Mouse (Mus musculus) layer of hippocampus, postnatal 10 days (tissue): Measurements from ENCODE around the gene Ssx2ip. TPM values are rescaled to one million over a fixed set of nuclear protein-coding genes. Genes with fewer than 3 reads are reported as not detected.

Source experiments
- DNase-seq, 2 experiments: peaks; one replicate each; pipeline ENCODE4 v3.0.0; 2021; ENCODE audit warnings: low spot score in 2 of 2
- long read RNA-seq: library from polyadenylated mRNA; stranded (forward); transcript quantifications from one replicate; pipeline ENCODE4 v2.0.0, GENCODE M21; 2023
- total RNA-seq, 2 experiments: library from RNA; stranded (reverse); gene quantifications; 2 replicates each; pipeline ENCODE4 v1.2.3; 2021

Gene Ssx2ip
- total RNA-seq: 100 to 1,000 TPM; 191 to 199 TPM
- long read RNA-seq, transcript Ssx2ip-201 (14 exons, 3,410 nt): minor isoform, 12 of 300 reads
- long read RNA-seq, transcript Ssx2ip-204 (14 exons, 3,446 nt): major isoform, 27 of 300 reads
- long read RNA-seq, transcript Ssx2ip-203 (14 exons, 3,232 nt): minor isoform, 15 of 300 reads
- long read RNA-seq, partial matches to known transcripts: 13 of 300 reads
- long read RNA-seq, other reads (novel, unspliced or antisense): 233 of 300 reads

DNA sequence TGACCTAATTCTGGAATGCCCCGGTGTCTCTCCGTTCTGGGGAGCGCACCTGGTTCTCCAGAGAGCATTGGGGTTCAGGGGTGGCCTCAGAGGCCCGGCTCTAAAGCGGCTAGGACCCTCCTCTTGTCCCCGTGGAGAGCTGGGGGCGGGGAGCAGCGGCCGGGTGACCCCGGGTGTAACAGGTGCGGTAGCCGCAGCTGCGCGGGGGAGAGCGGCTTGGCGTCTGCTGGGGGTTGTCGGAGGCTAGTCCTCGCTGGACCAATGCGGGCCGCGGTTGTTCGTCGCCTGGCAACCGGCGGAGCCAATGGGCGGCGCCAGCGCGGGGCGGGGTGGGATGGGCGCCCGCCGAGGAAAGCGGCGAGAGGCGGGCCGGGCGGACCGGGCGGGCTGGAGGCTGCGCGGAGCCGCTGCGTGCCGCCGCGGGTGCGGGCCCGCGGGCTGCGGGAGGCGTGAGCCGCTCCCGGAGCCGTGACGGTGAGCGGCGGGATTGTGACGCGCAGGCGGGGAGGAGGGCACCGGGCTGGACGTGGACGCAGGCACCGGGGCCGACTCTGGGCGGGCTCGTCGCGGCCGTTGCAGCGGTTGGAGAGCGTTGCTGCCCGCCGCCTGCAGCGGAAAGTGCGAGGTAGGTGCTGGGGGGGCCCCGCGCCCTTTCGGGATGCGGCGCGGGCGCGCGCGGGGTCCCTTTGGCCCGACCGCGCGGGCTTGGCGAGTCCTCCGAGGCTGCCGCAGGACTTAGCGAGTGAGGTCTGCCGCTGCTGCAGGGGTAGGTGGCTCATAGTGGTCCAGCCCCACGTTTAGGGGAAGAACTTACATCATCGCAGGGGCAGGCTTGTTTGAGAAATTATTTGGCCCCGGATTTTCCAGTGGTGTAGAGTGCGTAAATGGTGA, at the start of gene Ssx2ip:
Gene Ssx2ip (plus strand): TSS at position 332 of the 891 bp plus-strand sequence.
- DNase-seq: peak; percentile 99

- no peak for DNase-seq
Observed at GRCm38 (mm10) chr3:146355146-146355545, 49.3 kb upstream of the Ssx2ip start.

GRCm38 (mm10) chr3:146365471-146365870, 39.0 kb upstream of the Ssx2ip start:
- no peak for DNase-seq

DNA sequence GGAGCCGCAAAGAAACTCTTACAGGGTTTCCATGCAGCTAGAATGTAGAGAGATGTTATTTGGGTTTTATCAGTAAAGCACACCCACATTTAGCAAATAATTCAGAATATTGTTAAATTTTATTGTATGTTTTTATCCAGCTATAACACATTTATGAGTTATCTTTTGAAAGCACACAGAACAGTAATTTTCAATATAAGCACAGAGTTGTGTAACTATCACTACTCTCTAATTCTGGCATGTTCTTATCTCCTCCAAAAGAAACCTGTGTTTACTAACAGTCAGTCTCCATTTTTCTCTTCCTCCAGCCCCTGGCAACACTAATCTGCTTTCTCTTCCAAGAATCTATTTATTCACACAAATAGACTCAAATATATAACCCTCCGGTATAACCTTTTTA, 37.4 kb upstream of the Ssx2ip start:
- DNase-seq: no peak

GRCm38 (mm10) chr3:146370553-146371095, 33.8 kb upstream of the Ssx2ip start:
- no peak for DNase-seq

GRCm38 (mm10) chr3:146371201-146371600, 33.2 kb upstream of the Ssx2ip start:
- no peak for DNase-seq

- DNase-seq: no peak
Observed at GRCm38 (mm10) chr3:146374596-146375175, 29.8 kb upstream of the Ssx2ip start.

GRCm38 (mm10) chr3:146375224-146375657, 29.2 kb upstream of the Ssx2ip start:
- no peak for DNase-seq

GRCm38 (mm10) chr3:146376337-146377130, 27.9 kb upstream of the Ssx2ip start:
- DNase-seq: no peak

- DNase-seq: no peak
Observed at GRCm38 (mm10) chr3:146377216-146377615, 27.2 kb upstream of the Ssx2ip start.

DNA sequence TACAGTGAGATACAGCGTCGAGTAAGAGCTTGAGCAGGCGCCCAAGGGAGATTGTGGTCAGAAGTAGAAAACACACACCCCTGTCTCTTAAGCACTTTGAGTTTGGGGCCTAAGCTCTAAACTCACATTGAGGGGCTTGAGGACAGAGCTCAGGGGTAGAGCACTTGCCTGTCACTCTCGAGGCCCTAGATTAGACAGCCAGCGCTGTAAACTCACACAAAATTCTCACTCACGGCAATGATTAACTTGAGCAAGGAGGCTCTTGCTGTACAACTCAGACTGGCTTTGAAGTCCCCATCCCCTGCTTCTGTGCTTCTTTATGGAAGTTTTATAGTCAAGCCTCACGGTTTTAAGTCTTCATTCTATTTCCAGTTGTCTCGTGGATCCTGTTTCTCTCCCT, 25.7 kb upstream of the Ssx2ip start:
- DNase-seq: no peak

GRCm38 (mm10) chr3:146379740-146380466, 24.5 kb upstream of the Ssx2ip start:
- DNase-seq: no peak

GRCm38 (mm10) chr3:146380874-146381273, 23.6 kb upstream of the Ssx2ip start:
- no peak for DNase-seq

- DNase-seq: no peak
Observed at GRCm38 (mm10) chr3:146381471-146381870, 23.0 kb upstream of the Ssx2ip start.

DNA sequence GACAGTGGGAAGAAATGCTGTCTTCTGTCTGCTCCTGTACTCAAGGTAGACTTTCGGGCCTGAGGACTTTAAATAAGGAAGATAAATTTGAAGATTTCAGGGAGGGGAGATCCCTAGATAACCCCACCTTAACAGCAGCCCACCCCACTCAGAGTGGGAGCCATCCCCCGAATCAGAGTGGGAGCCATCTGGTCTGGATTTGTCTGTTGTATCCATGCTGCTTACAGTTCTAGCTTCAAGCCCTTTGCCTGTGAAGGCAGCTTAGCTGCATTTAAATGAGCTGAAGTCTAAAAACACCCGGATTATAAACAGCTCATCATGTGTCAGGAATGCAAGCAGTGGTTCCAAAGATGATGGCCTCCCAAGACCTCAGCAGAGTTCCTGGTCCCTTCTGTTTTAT, 17.6 kb upstream of the Ssx2ip start:
- no peak for DNase-seq

- peak in 1 of 2 experiments; percentile 11 for DNase-seq
Observed at GRCm38 (mm10) chr3:146392656-146393321, 11.7 kb upstream of the Ssx2ip start.

DNA sequence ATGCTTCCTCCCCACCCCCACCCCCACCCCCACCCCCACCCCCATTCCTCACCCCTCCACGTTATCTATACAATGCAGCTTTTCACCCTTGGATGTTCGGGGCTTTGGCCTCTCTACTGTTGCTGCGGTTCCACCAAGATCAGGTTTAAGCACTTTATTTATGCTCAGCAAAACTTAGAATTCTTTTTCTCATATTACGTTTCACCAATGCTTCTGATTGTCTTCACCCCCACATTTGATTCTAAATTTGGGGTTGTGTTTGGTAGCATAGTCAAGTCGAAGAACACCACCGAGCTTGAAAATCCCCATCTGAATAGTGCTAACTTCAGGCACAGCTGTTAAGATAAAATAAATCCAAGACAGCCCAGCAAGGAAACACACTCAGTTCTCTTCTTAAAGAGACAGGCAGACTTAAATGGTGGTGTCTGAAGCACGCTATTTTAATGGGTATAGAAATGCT, 10.8 kb upstream of the Ssx2ip start:
- DNase-seq: no peak

DNA sequence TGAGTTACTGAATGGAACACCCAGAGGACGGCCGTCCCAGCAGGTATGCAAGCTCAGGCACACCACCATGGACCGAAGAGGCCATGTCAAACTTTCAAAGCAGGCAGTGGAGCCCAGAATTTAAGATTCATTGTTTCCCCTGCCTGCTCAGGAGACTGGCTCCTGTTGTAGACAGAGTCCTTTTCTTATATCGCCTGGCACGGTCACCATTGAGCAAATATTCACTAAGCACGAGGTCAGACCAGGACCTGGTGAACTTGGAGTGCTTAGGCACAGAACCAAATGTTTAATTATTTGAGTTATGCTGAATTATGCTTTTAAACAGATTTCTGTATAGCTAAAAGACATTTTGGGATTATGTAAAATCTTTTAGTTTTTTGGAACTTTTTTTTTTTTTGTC, 8.2 kb upstream of the Ssx2ip start:
- DNase-seq: peak in 1 of 2 experiments; percentile 8

DNA sequence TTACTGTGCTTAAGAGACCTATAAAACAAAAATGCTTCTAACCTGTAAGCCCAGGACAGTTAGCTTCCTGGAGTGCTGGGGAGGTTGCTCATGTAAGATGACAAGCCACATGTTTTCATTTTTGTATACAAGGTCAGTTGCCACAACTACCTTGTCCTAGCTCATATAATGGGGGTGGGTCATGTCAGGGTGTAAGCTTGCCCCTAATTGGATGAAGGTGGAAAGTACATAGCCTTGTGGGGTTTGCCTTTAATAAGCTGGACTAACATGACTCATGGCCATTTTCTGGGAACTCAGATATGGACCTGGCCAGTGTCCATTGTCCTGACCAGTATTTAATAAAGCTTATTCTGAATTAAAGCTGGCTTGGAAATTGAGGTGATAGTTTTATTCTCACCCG, 7.5 kb upstream of the Ssx2ip start:
- DNase-seq: no peak

DNA sequence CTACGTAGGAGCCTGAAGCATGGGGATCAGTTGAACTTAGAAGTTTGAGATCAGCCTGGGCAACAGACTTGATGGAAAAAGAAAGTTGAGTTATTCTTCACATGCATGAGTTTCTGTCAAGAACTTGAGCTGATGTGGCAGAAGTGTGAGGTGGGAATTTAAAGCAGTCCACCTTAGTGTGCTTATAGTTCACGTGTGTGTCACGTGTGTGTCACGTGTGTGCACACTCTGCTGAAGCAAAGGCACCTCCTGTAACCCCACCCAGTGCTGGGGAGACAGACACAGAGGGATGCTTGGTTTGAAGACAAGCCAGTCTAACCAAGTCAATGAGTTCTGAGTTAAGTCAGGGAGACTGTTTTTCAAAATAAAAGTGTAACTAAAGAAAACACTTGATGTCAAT, 6.6 kb upstream of the Ssx2ip start:
- no peak for DNase-seq
